Mouse (Mus musculus): ENCODE results near the gene Ifna14.
"Not testable (repeated sequence)": the region's sequence is repeated elsewhere in the genome, so short reads cannot be mapped to it uniquely, and the experiment has no call there.

Gene Ifna14

DNA sequence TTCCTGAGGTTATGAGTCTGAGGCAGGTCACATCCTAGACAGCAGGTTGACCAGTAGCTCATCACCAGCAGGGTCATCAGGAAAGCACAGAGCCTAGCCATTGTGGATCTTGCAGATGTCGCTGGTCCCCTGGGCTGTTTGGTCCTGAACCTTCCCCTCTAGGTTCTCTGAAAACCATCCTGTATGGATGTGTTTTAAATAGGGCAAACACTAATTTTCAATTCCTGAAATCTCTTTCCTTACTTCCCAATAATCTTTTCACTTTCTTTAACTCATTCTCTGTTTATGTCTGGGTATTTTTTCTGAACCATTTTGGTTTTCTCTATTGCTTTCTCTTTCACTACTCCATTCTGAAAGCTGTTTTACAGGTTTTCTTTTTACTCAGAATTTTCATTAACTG, at the start of gene Ifna14:
Gene Ifna14 (minus strand): TSS at position 101 of the 400 bp plus-strand sequence.
- DNase-seq (ENCODE audit: low spot score in 2 of 2), result no peak

DNA sequence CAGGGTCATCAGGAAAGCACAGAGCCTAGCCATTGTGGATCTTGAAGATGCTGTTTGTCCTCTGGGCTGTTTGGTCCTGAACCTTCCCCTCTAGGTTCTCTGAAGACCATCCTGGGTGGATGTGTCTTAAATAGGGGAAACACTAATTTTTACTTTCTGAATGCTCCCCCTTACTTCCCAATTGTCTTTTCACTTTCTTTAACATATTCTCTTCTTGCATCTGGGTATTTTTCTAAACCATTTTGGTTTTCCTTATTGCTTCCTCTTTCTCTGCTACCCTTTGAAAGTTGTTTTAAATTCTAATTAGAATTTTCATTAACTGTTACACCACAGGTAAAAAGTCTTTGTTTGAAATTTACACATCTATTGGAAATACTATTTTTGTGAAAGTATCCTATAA, 31.7 kb upstream of the Ifna14 start, which contains the start of gene Ifna12:
Gene Ifna12 (minus strand): TSS at position 101 of the 400 bp plus-strand sequence.
- no peak for DNase-seq (ENCODE audit: low spot score in 2 of 2)

DNA sequence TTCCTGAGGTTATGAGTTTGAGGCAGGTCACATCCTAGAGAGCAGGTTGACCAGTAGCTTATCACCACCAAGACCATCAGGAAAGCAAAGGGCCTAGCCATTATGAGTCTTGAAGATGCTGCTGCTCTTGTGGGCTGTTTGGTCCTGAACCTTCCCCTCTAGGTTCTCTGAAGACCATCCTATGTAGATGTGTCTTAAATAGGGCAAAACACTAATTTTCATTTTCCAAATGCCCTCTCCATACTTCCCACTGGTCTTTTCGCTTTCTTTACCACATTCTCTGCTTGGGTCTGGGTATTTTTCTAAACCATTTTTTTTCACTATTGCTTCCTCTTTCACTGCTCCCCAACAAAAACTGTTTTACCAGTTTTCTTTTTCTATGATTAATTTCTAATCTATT, 20.7 kb upstream of the Ifna14 start, which contains the start of gene Ifna9:
Gene Ifna9 (minus strand): TSS at position 101 of the 400 bp plus-strand sequence.
- no peak for DNase-seq (ENCODE audit: low spot score in 2 of 2)

DNA sequence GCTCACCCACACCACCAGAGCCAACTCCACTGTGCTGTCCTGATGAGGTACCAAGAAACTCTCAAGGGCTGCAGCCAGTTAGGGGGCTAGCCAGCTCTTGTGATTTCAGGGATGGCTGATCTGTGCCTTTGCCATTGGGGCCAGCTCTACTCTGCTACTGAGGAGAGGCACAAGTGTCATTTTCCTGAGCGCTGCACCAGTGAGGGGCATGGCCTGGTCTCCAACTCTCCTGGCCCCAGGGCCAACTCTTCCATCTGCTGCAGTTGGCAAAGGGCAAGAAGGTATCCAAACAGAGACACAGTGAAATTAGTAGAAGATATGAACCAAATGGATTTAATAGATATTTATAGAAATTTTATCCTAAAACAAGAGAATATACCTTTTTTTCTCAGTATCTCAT, 9.8 kb downstream of the Ifna14 start:
- no peak for DNase-seq (ENCODE audit: low spot score in 2 of 2)

DNA sequence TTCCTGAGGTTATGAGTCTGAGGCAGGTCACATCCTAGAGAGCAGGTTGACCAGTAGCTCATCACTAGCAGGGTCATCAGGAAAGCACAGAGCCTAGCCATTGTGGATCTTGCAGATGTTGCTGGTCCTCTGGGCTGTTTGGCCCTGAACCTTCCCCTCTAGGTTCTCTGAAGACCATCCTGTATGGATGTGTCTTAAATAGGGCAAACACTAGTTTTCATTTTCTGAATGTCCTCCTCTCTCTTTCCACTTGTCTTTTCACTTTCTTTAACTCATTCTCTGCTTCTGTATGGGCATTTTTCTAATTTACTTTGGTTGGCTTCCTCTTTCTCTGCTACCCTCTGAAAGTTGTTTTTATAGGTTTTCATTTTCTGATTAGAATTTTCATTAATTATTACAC, 13.5 kb downstream of the Ifna14 start, which contains the start of gene Ifna15:
Gene Ifna15 (minus strand): TSS at position 101 of the 400 bp plus-strand sequence.
- not testable (repeated sequence) for DNase-seq (ENCODE audit: low spot score in 2 of 2)

DNA sequence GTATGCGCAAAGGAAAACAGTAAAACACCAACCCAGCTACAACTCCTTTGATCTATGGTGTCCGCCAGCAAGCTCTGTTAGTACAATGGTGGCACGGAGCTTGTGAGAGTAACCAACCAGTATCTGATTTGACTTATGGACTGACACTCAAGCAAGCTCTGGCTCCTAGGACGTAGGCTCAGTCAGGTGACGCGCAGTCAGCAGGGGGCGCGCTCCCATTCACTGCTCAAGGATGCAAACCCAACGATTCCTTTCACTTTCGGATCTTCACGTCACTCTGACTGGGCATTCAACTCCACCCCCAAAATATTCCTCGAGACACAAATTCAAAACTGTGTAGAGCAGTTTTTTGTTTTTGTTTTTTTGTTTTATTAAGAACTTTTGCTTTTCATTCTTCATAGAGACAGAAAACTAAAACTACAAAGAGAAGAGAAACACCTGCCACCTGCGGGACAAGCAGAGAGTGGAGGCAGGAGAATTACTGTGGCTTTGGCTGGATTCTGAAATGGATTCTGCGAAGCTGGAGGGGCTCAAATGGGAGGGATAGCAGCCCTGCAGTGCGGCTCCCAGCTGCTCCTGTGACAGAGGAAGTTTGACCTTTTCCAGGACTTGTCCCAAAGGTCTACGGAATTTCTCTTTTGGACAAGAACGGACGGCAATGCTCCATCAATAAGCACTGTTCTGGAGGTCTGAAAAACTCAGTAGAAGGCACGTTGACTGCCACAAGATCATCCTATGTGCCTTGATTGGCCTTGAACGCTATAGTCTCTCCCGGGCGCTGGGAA, 21.2 kb downstream of the Ifna14 start:
- peak; percentile 30 to 48 for DNase-seq (ENCODE audit: low spot score in 2 of 2)

DNA sequence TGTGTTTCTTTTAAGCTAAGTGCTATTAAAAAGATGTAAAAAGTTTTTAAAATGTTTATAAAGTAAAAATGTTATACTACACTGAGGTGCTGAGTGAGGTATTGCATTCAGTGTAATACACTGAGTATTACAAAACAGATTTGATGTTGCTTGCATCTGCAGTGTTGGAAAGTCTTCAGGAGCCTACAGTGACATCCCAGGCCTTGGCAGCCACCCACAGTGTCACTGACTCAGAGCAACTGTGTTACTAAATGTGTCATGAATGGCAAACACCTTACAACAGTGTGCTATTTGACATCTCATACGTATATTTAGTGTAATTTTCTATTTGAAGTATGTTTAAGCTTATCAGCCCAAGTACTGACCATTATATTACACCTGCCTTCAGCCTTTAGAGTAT, 23.6 kb downstream of the Ifna14 start:
- DNase-seq (ENCODE audit: low spot score in 2 of 2), result no peak

DNA sequence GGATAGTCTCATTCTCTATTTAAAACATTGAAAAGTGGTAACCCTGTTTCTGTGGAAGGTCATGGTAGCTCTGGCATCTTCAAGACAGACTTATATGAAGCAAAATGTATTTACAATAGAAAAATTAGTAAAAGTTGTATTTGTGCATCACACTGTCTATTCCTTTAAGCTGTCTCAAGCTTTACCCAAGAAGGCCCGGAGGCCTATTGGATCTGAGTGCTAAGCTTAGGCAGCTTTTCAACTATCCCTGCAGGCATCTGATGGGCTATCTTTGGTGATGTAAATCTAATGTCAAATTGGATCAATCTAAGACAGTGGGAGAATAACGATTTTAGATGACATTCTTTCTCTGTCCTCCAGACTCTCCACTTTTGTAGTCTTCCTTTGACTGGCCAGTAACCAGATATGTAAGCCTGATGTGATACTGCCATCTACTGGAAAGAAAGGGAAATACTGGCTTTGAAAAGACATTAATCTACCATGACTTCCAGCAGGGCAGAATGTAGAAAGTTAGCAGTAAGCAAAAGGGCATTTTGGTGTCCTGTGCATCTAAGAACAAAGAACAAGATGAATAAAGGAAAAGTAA, 27.9 kb downstream of the Ifna14 start:
- DNase-seq (ENCODE audit: low spot score in 2 of 2), result no peak

DNA sequence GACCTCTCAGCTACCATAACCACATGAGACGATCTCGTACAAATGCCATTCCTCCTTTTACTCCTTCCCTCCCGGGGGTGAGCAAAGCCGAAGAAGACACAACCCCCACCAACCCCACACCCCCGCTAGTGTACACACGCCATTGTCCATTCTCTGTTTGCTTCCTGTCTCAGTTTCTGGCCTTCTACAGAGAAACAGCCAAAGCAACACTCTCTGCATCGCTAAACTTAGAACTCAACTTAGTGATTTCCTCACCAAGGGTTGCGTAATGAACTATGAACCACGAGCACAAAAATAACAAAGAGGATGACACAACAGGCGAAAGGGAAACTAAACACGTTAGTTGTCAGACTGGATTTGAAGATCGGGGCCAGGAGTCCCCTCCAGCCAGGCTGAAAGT, 34.3 kb downstream of the Ifna14 start:
- DNase-seq (ENCODE audit: low spot score in 2 of 2), result no peak

DNA sequence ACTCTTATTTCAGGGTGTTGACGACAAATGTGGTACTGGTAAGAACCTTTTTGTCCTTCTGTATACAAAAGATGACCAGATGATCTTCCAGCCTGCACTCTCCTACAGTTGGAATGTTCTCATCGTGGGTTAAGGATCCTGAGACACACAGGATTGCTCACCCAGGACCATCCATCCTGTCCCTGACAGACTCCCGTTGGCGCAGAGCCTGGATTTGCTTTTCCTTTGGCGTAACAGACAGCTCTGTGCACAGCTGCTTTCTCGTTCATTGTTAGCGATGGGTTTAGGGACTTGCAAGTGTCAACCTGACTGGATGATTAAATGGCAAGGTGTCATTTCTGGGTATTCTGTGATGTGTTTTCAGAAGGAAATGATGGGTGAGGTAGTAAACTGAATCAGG, 35.0 kb downstream of the Ifna14 start:
- no peak for DNase-seq (ENCODE audit: low spot score in 2 of 2)

DNA sequence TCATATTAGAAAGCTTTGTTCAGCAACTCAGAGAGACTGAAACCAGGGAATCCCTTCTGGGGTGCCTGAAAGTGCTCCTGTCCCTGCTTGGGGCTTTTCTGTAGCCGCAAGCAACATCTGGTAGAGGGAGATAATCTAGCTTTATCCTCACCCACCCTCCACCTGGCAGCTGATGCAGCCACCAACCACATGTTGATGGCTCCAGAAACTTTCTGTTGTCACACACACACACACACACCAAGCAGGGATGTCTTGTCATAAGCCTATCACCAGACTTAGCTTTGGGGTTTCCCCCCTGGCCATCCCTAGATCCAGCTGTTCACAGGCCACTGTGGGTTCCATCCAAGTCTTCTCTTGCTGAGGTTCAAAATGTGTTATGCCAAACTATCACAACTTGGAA, 35.9 kb downstream of the Ifna14 start:
- no peak for DNase-seq (ENCODE audit: low spot score in 2 of 2)

DNA sequence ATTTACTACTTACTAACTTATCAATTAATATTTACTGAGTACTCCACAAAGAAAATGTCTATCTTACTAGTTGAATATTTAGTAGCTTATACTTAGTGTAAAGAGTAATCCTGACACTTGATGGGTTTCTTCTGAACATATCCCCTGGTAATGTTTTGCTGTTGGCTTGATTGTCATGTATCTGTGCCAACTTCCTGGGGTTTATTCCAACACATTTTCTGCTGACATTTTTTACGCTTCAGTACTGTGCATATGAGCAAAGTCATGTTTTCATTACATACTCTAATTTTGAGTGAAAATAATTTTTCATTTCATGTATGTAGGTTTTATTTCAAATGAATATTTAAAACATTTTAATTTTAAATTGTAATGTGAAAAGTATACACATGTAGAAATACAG, 36.7 kb downstream of the Ifna14 start:
- DNase-seq (ENCODE audit: low spot score in 2 of 2), result no peak

DNA sequence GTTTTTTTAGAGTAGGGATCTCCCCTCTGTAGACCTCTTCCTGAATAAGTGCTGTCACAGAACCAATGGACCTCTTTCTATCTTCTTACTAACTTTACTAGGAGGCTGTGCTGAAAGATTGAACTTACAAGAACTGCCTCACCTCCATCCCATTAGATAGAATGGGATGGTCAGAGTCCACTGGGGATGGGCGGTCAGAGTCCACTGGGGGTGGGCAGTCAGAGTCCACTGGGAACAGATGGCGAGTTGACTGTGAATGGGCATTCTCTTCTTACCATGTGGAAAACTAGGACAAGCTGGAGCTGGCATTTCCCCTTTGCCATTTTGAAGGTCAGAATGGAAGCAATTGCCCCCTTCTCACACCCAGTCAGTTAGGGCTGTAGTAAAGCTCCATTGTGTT, 38.1 kb downstream of the Ifna14 start:
- DNase-seq (ENCODE audit: low spot score in 2 of 2), result no peak

DNA sequence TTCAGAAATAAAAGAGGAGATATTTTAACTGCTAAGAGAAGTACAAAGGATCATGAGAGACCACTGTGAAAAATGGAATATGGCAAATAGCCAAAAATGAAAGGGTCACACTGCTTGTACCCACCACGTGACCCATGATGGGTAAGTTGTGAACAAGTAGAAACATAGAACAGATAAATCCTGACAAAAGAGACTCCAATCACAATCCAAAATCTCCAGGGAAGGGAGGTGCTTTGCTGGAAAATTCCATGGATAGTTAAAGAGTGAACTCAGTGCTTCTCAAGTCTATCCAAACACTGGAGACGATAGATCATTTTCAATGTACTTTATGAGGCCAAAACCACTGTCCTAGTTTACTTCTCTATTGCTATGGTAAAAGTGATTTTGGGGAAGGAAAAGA, 40.7 kb downstream of the Ifna14 start:
- DNase-seq (ENCODE audit: low spot score in 2 of 2), result no peak

DNA sequence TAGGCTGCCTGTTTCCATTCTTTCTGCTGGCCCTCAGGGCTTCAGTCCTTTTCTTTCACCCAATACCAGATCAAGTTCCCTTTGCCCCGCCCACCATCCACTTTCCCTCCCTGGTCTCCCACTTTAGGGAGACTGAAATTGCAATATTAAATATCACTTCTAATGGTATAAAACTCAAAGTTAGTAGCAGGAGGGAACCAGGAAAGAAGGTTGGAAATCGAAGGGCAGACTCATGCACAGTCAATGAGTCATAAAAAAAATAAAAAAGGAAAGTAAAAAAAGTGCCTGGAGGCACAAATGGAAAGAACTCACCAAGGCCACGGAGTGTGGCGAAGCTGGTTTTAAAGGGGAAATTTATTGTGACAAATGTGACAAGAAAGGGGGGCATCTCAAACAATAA, 41.3 kb downstream of the Ifna14 start:
- no peak for DNase-seq (ENCODE audit: low spot score in 2 of 2)

DNA sequence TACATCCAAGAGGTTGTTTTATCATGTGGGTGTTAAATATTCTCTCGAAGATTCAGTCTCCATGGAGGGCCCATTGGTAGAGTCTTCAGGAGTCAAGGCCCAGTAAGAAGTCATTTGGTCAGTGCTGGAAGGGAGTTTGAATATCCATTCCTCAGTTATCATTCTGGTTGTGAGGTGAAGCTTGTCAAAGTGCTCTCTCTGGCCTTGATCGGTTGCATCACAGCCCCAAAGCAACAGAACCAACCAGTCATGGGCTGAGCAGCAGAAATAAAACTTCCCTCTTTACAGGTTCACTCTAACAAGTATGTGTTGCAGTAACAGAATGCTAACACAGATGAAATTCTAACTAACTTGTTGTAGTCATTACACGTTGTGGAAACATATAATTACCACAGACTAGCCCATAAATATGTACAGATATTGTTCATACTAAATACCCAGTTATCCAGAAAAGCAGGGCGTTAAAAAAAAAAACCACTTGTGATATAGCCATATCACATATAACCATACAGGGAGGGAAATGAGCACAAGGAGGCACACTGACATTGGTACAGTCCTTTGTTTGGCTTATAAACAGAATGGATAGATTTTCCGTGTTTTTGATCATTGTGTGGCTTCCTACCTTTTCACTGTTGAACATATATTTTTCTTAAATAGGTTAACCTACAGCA, 45.1 kb downstream of the Ifna14 start:
- DNase-seq (ENCODE audit: low spot score in 2 of 2), result no peak

DNA sequence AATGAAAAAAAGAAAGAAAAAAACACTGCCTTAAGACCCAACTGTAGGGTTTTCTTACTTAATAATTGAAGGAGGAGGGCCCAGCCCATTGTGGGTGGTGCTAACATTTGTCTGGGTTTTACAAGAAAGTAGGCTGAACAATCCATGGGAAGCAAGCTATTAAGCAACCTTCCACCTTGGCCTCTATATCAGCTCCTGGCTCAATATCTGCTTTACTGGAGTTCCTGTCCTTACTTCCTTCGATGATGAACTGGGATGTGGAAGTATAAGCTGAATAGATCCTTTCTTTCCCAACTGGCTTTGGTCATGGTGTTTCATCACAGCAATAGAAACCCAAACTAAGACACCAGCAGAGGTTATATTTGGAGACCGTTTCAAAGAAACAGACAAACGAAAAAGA, 46.2 kb downstream of the Ifna14 start:
- no peak for DNase-seq (ENCODE audit: low spot score in 2 of 2)

DNA sequence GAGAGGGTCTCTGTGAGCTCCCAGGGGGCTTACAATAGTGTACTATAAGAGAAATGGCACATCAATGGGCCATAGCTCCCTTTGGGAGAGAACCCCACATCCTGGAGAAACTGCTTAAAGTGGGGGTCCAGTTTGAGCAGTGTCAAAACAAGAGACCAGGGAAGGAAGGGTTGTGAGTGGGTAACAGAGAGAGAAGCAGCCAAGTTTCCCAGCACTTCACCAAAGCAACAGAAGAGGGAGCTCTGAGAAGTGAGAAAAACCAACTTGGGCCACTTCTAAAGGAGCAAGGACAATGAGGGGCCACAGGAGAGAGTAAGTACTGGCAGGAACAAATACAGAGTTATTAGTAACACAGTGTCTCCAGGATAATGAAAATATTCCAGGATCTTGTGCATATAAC, 48.4 kb downstream of the Ifna14 start:
- no peak for DNase-seq (ENCODE audit: low spot score in 2 of 2)

DNA sequence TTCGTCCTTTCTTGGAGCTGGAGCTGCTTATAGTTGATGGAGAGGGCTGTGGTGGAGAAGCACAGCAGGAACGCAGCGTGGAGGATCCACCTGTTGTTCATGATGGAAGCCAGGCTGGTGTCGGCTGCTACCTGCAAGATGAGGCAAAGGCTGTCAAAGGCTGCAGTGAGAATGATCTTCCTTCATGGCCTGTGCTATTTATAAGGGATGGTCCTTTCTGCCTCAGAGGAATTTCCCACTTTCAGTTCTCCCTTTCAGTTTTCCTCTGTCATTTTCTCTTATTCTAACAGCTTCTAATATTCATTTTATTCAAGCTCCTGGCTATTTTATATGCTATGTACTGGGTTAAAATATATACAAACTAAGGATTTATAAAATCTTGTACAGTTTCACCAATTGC, 48.9 kb downstream of the Ifna14 start, which contains the start of gene Ifnb1:
Gene Ifnb1 (minus strand): TSS at position 101 of the 400 bp plus-strand sequence.
- DNase-seq (ENCODE audit: low spot score in 2 of 2), result no peak
